Mouse (Mus musculus): Measurements from ENCODE around the gene Pikfyve. TPM values are rescaled to one million over a fixed set of nuclear protein-coding genes. Genes with fewer than 3 reads are reported as not detected.
A peak's percentile ranks its signal among the peaks of the same experiment; 100 is the strongest.

Pikfyve gene
- total RNA-seq (2021), result 1 to 10 TPM; 6.4 TPM
- long read RNA-seq, experiment 1, partial matches to known transcripts, result 1 of 1 reads
- long read RNA-seq, experiment 1, other reads (novel, unspliced or antisense), result 0 of 1 reads
- long read RNA-seq, experiment 2, partial matches to known transcripts, result 1 of 1 reads
- long read RNA-seq, experiment 2, other reads (novel, unspliced or antisense), result 0 of 1 reads

DNA sequence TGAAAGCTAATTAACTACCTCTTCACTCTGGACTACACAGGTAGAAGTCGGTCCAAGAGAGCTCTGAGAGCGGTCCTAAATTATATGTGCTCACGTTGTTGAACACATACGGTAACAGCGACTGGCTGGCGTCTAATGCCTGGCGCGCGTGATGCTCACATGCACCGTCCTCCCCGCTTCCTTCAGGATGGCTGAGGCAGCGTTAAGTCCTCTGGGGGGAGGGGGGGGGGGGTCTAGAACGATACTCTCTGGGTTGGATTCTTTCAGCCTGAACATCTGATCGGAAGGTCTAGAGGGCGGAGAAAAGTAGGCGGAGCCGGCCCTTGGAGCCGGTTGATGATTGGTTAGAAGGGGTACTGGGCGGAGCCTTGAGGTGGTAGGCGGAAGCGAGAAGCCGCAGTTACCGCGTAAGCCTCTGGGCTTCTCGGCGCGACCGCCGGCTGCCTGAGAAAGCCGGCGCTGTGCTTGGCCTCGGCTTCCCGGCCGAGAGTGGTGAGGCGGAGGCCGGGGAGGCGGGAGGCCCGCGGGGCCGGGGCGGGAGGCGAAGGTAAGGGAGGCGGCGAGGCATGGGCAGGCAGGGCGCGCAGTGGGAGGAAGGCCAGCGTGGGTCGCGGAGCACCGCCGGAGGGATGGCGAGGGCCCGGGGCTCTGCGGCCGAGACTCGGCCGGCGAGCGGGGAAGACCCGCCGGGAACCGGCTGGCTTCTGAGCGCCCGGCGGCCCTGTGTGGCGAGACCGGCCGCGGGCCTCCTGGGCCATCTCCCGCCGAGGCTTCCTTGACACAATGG, at the start of gene Pikfyve, which contains the start of gene Idh1:
Gene Pikfyve (plus strand): TSS at position 397 of the 787 bp plus-strand sequence.
Gene Idh1 (minus strand): TSS at position 214 of the 787 bp plus-strand sequence.
- DNase-seq, result peak; percentile 93 to 97
- intact Hi-C loops (cut with DNase I), result no loop called here

DNA sequence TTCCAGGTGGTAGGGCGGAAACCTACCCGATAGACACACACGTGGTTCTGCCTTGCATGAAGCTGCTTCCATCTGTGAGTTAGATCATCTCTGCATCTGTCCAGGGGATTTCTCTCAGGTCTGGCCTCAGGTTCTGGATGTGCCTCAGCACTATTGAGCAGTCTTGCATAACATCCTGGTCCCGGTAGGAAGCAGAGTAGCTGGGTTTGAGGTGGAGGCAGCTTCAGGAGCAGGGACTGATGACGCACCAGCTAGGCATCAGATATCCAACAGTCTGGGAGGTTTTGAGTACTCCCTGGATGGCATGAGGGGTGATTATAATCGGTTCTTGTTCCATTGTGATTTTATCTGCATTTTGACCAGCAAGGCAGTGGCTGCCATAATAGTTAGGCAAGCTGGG, 48.9 kb upstream of the Pikfyve start:
- DNase-seq, result no peak

DNA sequence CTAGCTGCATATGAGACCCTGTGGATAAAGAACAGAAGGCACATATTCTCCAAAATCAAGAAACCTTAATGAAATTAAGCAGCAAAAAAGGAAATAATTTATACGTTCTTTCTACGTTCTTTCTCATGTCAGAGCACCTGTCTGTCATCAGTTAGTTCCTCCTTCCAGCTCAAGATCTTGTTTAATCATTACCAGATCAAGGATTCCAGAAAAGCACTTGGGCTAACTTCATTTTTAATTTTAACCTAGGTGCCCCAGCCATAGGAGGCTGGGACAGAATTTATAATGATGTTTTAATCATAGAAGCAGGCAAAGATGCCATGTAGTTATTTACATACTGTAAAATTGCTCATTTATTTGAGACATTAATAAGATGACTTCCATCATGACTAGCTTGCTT, 41.7 kb upstream of the Pikfyve start:
- intact Hi-C loops (cut with DNase I), result no loop called here
- DNase-seq, result no peak

More for the DNA sequence above, 48.9 kb upstream of the Pikfyve start:
- intact Hi-C loops (cut with DNase I), result no loop called here

DNA sequence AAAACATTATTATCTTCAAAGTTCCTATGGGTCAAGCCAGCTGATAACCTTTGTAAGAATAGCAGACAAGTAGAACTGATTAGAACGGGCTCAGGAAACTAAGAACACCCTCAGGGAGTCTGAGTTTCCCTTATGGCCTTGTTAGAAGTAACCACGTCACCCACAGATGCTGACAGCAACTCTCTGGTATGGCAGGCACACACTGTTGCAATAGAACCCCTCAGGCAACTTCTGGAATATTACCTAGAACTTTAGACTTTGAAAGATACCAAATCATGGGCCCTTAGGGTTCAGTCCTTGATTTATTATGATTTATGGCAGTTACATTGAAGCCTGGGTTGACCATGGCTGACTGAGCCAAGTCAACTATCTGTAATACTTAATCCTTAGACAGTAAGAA, 39.9 kb upstream of the Pikfyve start:
- intact Hi-C loops (cut with DNase I), result no loop called here

DNA sequence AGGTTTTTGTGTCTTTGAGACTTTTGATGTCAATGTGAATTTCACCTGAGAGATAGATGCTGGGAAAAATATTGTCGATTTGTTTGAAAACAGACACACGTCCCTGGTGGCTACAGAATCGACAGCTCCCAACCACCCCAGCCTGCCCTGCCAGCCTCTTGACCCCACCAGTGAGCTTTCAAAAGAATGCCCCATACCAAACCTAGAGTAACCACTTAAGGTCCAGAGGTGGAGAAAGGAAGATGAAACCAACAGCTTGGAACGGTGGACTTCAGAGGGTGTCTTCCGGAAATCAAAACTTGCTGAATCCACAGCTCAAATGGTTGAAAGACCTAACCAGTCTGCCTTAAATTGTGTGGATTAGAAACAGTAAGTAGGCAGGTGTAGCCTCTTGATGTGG, 39.2 kb upstream of the Pikfyve start:
- intact Hi-C loops (cut with DNase I), result no loop called here
- DNase-seq, result no peak

More for the DNA sequence above, 39.9 kb upstream of the Pikfyve start:
- DNase-seq, result no peak

DNA sequence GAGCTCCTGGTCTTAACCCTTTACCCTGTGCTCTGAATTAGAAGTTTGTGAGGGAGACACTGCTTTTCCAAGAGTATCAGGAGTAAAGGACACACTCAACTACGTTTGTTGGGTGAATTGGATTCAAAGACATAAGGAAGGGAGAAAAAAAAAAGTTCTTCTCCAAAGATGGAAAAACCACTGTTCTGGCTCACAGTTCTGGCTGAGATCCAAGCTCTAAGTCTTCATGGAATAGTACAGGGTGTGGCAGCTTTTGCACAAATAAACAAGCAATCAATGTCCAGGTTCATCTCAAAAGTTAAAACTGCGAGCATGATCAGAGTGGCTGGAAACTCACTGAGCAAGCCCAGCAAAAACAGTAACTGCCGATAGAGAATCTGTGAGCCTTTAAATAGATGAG, 38.5 kb upstream of the Pikfyve start:
- DNase-seq, result no peak
- intact Hi-C loops (cut with DNase I), result no loop called here

DNA sequence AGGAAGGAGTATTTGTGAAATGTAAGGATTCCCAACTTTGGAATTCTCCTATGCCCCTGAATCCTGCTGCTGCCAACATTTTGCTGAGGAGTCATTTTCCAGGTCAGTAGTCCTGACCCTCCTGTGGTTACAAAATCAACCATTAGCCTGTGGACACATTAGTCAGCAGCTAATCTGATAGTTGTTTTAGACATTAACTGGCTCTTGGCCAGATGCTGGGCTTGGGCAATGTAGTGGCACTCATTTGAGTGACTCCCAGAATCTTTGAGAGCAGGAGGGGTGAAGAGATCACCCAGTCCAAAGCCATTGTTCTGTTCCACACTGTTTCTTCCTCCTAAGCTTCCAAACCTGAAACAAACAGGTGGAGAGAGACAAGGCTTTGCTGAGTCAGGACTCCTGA, 31.7 kb upstream of the Pikfyve start:
- intact Hi-C loops (cut with DNase I), result no loop called here

DNA sequence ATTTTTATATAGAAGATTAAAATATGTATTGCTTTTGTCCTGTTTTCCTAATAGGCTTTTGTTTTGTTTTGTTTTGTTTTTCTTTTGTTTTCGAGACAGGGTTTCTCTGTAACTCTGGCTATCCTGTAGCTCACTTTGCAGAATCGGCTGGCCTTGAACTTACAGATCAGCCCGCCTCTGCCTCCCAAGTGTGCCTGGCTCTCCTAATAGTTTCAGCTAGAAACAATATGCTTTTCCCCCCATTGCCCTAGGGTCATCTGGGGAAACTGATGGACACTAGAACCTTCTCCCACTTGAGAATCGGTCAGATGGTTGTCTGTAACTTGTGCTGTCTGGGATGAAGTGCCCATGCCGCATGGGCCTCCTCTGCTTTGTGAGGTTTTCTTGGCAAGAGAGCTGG, 30.4 kb upstream of the Pikfyve start:
- DNase-seq, result no peak
- intact Hi-C loops (cut with DNase I), result no loop called here

More for the DNA sequence above, 31.7 kb upstream of the Pikfyve start:
- DNase-seq, result no peak

DNA sequence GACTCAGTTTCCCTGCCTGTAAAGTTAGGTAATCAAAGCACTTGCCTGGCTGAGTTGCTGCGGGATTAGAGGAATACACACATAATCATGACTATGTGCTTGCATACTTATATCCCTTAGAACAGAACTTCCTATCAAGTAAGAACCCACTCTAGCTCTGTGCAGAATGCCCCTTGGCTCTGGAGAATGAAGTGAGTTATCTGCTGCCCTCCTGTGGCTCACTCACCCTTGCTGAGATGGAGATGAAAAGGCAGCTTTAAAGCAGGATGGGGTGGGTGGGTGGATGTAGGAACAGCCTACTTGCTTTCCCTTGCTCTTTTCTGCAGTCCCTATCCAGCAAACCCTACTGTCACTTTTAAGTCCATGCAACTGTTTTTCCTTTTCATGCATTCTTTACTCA, 24.3 kb upstream of the Pikfyve start:
- no peak for DNase-seq
- intact Hi-C loops (cut with DNase I), result loop anchor here (5.0 kb wide), 1 partner anchor 50 kb away; no protein-coding TSS in a partner anchor

DNA sequence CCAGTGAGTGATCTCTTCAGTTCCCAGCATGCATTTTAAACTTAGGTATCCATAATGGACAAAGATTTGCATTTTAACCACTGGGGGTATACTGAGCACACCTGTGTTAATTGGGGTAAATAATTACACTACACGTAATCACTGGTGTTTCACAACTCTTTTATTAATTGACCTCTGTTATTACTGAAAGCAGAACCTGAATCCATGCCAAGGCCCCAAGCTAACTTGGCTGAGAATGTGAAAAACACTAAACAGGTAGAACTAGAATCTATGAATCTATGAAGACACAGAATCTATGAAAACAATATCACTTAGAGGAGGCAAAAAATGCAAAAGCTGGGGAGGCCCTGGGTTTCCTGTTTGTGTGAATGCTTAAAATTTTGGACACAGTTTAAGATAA, 19.0 kb upstream of the Pikfyve start:
- no peak for DNase-seq
- intact Hi-C loops (cut with DNase I), result no loop called here

DNA sequence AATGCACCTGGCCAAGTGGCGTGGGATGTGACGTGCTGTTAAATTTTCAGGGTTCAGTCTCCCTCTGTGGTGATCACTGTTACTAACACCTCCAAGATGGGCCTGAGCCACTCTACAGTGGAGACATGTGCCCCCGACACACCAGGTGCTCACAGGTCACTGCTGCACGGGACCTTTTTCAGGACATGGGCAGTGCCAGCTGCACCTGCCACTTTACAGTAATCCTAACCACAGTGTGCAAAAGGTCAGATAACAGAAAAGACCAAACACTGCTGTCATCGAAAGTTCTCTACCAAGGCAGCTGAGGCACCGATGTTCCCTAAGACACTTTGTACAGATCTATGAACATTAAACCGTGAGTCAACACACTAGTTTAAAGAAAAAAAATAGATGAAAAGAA, 16.9 kb upstream of the Pikfyve start:
- intact Hi-C loops (cut with DNase I), result no loop called here
- DNase-seq, result no peak

DNA sequence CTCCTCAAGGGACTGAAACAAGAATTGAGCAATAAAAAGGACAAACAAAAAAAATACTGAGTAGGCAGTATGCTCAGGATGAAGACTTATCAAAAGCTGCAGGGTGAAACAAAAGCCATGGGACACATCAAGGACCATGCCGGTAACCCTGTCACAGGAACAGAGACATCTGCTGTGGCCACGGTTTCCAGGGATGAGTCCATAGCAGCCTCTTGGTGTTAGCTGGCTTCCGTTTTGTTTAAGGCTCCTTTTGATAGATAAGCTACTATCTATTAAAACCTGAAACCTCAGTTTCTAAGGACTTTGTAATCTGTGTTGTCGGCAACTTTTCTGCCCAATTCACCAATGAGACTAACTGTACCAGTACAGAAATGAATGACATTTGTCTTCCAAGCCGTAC, 16.5 kb upstream of the Pikfyve start:
- intact Hi-C loops (cut with DNase I), result no loop called here
- DNase-seq, result no peak

DNA sequence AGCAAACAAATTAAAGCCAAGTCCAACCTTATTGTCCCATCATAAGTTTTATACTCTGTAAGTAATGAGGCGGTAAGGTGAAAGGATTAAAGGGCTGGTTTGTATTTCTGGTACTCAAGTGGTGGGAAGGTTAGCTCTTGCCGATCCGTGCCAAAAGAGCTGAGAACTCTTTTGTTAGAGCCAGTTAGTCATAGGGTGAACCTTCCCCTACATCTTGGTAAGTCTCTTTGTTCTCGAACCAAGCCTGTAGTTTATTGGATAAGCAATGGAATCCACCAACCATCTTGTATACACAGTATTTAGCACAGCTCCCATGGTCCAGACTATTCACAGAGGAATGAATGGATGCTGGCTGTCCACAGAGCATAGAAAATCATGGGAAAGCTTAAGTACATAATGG, 14.9 kb upstream of the Pikfyve start:
- no peak for DNase-seq
- intact Hi-C loops (cut with DNase I), result no loop called here

DNA sequence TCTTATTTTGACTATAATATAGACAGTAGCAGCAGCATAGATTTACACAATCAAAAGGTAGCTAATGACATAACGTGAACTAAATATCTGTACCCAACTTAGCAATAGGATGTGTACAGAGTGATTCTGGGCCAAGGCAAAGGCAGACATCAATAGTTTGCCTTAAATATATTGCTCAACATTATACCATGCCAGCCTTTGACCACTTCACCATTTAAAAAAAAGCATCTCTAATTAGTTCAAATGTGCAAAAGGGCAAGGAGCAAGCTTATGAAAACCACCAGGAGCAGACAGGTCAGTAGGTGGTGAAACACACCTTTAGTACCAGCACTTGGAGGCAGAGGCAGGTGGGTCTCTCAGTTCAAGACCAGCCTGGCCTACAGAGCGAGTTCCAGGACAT, 12.8 kb upstream of the Pikfyve start:
- intact Hi-C loops (cut with DNase I), result no loop called here
- DNase-seq, result no peak

DNA sequence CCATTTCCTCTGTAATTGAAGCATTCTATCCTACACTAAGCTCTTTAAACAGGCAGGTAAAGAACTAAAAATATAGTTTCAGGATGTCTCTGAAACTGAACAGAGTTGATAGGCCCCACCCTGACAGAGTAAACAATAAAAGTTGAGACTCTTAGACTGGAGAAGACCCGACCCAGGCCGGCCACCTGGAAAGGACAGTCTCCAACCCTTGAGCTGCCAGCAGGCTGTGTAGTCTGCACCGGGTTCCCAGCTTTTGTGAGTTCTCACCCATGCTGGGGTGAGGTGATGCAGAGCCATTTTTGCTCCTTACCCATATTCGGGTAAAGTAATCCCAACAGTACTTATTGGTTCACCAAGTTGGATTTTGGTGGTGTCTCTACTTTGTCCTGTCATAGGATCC, 10.3 kb upstream of the Pikfyve start:
- no peak for DNase-seq
- intact Hi-C loops (cut with DNase I), result no loop called here

DNA sequence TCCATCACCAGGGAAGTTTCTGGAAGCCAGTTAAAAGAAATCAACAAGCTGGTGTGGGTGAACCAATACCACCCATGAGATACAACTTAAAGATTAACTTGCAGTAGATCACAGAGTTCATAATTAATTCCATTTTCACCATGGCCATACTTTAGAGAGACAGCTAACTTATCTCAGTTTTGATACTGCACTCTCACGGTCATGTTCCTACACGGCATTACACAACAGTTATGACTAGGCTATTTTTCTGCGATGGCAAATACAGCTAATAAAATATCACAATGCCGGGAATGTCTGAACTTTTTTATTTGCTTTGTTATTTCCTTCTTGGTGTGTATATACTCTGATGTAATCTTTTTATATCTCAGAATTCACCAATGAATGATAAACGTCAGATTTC, 9.6 kb upstream of the Pikfyve start:
- no peak for DNase-seq
- intact Hi-C loops (cut with DNase I), result no loop called here

DNA sequence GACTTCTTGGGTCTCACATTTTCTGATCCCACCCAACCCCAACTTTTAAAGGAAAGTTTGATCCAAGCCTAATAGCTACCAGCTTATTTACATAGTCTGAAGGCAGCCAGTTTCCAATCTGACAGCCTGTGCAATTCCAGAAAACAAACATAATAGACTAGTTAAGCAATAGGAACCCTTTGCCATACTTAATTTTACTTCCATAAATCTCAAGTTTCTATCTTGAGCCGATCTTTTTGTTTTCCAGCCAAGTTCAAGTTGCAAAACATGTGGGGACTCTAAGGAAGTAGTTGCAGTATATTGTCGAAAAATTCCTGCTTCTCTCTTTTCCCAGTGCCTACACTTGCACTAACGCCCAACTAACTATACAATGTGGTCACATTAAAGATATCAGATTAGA, 9.0 kb upstream of the Pikfyve start:
- no peak for DNase-seq
- intact Hi-C loops (cut with DNase I), result no loop called here

DNA sequence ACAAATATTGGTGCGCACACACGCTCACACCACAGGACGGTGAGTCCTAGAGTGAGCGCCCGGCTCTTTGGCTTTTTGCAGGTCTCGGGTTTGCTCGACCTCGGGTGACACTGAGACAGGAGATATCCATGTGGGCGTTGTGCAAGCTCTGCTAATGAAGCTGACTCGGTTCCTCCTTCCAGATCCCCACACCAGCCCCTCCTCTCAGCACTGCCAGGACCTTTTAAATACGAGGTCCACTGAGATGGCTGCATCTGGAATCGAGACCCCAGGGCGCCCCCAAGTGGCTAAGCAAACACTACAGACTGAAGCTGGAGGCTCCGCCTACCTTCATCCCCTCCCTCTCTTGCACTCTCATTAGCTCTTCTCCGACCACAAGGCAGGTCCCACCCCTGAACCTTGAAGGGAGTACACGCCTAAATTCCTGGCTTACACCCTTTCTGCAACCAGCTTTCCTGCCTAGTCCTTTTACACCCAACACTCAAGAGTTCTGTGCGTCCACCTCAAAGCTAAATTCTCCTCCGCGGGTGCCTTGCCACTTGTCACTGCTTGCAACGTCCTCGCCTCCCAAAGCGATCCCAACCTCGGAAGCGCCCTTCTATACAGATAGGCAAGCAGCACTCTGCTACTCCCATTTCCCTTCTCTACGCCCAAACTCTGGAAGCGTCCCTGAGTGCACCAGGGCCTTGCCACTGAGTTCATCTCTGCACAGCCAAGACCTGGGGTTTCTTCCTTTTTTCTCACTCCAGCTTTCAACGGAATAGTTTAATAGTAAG, 8.2 kb upstream of the Pikfyve start:
- DNase-seq, result peak; percentile 94
- intact Hi-C loops (cut with DNase I), result loop anchor here (2.0 kb wide), 1 partner anchor 132 kb away; no protein-coding TSS in a partner anchor

DNA sequence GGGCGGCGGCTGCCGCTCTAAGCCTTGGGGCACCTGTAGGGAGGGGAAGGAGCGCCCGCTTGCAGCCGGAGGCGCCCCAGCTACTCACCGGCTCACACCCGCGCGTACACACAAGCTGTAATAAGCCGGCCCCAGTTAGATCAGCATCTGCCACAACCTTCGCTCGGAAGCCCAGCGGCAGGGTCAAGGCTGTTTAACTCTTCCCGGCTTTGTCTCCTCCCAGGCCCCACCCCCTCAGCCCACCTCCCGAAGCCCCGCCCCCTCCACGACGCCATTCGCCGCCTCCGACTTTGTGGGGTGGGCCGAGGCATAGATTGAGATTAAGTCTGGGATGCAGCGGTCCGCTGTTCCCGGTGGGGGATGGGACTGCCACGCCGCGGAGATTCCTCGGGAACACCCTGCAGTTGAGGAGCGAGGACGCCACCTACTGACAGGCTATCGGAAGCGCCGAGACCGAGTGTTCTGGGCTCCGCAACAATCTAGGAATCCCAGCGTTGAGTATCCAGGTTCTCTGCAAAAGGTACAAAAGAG, 7.5 kb upstream of the Pikfyve start:
- DNase-seq, result peak; percentile 96 to 98
- intact Hi-C loops (cut with DNase I), result loop anchor here (1.0 to 2.0 kb wide), 2 partner anchors 68 to 132 kb away; no protein-coding TSS in a partner anchor

DNA sequence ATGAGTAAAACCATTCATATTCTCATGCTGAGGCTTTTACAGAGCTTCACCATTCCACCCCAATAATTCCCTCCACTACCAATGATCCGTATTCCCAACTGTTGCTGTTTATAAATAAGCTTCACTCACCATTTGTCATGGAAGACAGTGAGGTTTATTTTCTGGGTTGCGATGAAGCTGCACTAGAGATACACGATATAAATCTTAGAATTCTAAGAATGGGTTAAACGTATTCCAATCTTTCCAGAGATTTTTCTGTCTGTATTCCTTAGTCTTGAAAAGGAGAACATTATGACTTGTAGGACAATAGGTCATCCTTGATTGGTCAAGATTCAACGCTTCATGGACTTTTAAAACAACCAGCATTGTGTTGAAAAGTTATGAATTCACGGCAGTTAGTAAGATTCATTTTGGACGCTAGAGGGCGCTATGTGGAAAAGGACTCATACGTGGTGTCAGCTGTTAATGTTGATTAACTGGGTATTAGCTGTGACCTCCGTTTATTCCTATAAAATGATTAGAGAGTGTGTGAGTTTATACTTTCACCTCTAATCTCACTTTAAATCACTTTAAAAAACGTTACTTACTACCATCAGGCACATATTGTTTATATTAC, 6.7 kb upstream of the Pikfyve start:
- intact Hi-C loops (cut with DNase I), result loop anchor here (1.0 to 2.0 kb wide), 2 partner anchors 68 to 133 kb away; no protein-coding TSS in a partner anchor
- DNase-seq, result peak in 1 of 2 experiments; percentile 26
